Mouse (Mus musculus) frontal cortex, adult (tissue): ENCODE data around the gene Itfg1.
A peak's percentile ranks its signal among the peaks of the same experiment; 100 is the strongest.

Experiments
- ATAC-seq: cut with Nextera tagmentation; 2 replicates; pipeline ENCODE4 v1.9.2; 2017; ENCODE audit warnings: mild to moderate bottlenecking, moderate library complexity, mixed read lengths; ENCODE audit not compliant: low TSS enrichment

Itfg1 gene

GRCm38 (mm10) chr8:85730545-85730944 lies 110.2 kb downstream of the Itfg1 start:
- no peak for ATAC-seq

DNA sequence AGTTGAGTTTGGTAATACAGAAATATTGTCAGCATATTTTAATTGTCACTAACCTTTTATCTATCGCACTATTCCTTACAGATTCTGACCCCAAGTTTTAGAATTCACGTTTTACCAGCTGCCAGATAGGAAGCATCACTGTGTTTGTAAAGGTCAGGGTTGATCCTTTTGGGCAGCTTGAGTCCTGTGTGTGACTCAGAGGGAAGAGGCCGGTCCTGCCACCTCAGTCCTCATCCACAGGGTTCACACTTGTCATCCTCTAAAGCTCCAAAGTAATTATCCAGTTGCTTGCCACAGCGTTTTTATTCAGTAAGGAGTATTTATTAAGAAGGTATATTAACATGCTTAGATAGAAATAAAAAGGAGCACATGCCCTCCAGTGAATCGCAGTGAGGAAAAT lies 123.5 kb downstream of the Itfg1 start:
- no peak for ATAC-seq

- ATAC-seq, result no peak
These were observed 124.0 kb downstream of the Itfg1 start for GRCm38 (mm10) chr8:85716696-85717095.

- ATAC-seq, result no peak
These were observed 133.7 kb downstream of the Itfg1 start for GRCm38 (mm10) chr8:85706988-85707387.

DNA sequence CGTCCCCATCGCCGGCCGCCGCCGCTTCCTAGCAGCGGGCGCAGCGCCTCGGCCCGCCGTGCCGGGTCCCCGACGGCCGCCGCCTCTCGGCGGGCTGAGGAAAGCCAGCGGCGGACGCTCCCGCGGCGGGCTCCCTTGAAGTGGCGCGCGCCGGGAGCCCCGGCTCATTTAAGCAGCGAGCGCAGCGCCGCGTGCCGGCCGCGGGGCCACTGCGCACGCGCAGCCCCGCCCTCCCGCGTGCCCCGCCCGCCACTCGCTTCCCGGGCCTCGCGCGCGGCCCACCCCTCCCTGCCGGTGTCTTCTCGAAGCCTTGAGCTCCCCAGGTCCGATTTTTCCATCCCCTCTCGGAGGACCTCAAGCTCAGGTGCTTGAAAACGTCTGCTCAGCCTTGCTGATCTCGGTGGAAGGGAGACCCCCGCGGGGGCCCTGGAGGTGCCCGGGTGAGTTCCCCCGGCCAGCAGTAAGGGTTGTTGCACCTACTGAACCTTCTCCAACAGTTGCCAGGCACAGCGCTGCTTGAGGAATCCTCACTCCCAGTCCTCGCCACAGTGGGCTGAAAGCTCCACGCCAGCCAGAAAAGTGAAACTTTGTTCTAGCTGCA lies 139.9 kb downstream of the Itfg1 start, which contains the start of gene Neto2:
Gene Neto2 (minus strand): TSS at position 174 of the 601 bp plus-strand sequence.
- peak; percentile 79 for ATAC-seq

DNA sequence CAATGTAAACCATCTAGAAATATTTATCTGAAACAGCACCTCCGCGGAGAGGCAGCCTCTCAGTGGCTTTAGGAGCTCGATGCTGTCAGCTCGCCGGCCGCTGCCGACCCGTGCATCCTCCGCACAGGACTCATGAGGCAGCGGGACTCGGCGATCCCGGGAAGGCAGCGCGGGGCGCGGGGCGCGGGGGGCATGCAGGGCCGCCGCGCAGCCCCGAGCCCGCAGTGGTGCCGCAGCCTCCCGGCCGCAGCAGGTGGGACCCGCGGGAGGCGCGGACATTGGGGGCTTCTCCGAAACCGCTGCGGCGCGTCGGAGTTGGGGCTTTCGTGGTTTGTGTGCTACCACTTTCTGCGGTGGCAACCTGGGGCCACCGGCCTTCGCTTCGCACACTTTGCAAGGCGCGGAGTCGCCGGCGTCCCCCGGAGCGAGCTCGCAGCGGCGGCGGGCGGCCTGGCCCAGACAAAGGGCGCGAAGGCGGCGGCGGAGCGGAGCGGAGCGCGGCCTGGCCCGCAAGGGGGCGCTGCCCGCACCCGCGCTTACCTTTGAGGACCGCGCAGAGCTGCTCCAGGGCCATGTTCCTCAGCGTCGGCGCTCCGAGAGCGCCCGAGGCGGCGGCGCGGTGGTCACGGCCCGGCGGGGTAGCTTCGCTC lies 140.5 kb downstream of the Itfg1 start:
- peak; percentile 77 for ATAC-seq

GRCm38 (mm10) chr8:85699051-85699450 lies 141.7 kb downstream of the Itfg1 start:
- peak; percentile 73 for ATAC-seq
